Mouse (Mus musculus): ENCODE data around the gene Brinp3. TPM values are rescaled to one million over a fixed set of nuclear protein-coding genes. Genes with fewer than 3 reads are reported as not detected.

Brinp3 gene
- total RNA-seq, 2 experiments from 2014 or later, result 0.56 to 0.59 TPM

DNA sequence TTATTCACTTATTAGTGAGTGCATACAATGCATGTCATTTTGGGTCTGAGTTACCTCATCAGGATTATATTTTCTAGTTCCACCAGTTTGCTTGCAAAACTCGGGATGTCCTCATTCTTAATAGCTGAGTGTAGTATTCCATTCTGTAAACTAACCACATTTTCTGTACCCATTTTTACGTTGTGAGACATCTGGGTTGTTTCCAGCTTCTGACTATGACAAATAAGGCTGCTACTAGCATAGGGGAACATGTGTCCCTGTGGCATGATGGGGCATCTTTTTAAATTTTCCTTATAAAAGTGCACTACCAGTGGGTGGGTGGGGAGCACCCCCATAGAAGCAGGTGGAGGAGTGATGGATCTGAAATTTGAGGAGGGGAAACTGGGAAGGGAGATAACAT is 292.7 kb downstream of the Brinp3 start:
- no peak for DNase-seq (ENCODE audit: low spot score in 2 of 2)

DNA sequence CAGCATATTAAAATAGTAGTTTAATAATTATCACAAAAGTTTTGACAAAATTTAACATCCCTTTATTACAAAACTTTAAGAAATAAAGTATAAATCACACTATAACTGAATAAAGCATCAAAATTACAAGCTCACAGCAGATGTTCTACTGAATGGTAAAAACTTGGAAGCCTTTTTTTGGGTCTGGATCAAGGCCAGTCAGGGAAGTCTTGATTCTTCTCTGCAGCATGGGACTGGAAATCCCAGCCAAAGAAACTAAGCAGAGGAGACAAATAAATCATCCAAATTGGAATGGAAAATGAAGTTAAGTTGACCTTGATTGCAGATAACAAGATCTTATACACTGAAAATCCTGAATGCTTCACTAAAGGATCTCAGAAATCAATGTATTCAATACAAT is 298.3 kb downstream of the Brinp3 start:
- no peak for DNase-seq (ENCODE audit: low spot score in 2 of 2)

DNA sequence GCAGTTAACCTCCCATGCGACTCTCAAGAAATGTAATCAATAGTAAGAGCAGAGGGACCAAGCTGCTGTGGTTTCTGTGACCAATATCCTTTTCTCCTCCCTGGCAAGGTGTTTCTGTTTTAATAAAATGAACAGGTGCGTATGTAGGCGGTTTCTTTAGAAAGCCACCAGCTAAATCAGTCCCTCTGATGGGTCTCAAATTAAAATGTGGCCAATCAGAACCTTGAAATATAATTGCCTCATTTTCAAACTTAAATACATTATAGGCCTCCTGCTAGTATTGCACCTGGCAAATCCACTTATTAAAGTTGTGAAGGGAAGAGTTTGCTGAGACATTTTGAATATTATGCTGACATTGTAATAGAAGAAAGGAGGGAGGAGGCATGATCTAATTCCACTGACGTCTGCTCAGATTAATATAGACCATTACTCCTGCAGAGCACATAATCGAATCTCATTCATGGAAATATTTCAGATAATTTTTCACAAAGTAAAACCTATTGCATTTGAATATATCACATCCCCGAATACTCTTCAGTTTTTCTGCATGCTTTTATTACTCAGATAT is 305.5 kb downstream of the Brinp3 start:
- DNase-seq (ENCODE audit: low spot score in 2 of 2), result no peak

DNA sequence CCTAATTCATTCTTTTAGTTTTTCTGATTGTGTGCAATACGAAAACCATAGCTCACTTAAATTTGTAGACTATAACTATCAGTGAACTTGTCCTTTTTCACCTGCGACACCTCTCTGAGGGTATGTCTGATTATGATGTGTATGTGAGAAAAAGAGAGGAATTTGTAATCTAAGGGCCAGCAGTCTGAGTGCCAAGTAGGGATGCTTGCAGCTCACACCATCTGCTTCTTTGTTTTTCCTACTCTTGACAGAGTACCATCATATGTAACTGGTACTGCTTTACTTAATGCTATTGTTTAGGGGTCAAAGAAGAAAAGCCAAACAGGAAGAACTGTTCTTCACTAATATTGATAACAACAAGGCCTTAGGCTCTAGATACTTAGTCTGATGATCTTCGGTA is 307.3 kb downstream of the Brinp3 start:
- no peak for DNase-seq (ENCODE audit: low spot score in 2 of 2)

- no peak for DNase-seq (ENCODE audit: low spot score in 2 of 2)
Measured at GRCm38 (mm10) chr1:146807765-146808164, 313.2 kb downstream of the Brinp3 start.

- no peak for DNase-seq (ENCODE audit: low spot score in 2 of 2)
Measured at GRCm38 (mm10) chr1:146833888-146834287, 339.3 kb downstream of the Brinp3 start.

- DNase-seq (ENCODE audit: low spot score in 2 of 2), result no peak
Measured at GRCm38 (mm10) chr1:146844087-146844486, 349.5 kb downstream of the Brinp3 start.

DNA sequence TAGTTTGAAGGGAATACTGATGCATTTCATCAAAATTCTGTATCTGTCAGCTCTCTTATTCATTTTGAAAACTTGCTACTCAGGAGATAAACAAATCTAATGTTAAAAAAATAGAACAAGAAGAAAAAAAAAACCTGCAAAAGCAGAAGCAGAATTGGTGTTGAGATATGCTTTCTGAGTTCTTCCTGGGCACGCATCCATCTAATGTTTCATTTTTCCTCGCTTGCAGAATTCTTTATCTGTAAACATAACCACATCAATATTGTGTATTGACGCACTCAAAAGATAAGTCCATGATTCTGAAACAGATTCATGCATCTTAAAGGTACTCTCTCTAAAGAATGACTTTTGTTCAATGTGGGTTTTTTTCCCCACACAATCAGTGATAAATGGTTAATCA is 354.3 kb downstream of the Brinp3 start:
- no peak for DNase-seq (ENCODE audit: low spot score in 2 of 2)

- no peak for DNase-seq (ENCODE audit: low spot score in 2 of 2)
Measured at GRCm38 (mm10) chr1:146850147-146850546, 355.6 kb downstream of the Brinp3 start.

DNA sequence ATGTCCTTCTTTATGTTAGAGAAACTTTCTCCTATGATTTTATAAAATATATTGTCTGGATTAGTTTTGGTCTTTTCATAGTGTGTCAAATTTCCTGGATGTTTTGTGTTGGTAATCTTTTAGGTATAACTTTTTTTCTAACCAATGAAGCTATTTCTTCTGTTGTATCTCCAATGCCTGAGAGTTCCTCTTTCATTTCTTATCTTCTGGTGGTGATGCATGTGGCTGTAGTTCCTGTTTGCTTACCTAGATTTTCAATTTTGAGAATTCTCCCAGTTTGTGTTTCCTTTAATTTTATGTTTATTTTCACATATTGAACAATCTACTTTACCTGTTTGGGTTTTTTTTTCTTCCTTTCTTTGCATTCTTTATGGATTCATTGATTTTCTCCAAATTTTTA is 404.1 kb downstream of the Brinp3 start:
- no peak for DNase-seq (ENCODE audit: low spot score in 2 of 2)

DNA sequence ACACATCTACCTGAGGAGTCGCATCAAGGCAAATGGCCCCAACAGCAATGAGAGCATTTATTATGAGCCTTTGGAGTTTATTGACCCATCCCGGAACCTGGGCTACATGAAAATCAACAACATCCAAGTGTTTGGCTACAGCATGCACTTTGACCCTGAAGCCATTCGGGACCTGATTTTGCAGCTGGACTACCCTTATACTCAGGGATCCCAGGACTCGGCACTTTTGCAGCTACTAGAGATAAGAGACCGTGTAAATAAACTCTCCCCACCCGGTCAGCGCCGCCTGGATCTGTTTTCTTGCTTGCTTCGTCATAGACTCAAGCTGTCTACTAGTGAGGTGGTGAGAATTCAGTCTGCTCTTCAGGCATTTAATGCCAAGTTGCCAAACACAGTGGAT is 407.1 kb downstream of the Brinp3 start:
- DNase-seq (ENCODE audit: low spot score in 2 of 2), result no peak

DNA sequence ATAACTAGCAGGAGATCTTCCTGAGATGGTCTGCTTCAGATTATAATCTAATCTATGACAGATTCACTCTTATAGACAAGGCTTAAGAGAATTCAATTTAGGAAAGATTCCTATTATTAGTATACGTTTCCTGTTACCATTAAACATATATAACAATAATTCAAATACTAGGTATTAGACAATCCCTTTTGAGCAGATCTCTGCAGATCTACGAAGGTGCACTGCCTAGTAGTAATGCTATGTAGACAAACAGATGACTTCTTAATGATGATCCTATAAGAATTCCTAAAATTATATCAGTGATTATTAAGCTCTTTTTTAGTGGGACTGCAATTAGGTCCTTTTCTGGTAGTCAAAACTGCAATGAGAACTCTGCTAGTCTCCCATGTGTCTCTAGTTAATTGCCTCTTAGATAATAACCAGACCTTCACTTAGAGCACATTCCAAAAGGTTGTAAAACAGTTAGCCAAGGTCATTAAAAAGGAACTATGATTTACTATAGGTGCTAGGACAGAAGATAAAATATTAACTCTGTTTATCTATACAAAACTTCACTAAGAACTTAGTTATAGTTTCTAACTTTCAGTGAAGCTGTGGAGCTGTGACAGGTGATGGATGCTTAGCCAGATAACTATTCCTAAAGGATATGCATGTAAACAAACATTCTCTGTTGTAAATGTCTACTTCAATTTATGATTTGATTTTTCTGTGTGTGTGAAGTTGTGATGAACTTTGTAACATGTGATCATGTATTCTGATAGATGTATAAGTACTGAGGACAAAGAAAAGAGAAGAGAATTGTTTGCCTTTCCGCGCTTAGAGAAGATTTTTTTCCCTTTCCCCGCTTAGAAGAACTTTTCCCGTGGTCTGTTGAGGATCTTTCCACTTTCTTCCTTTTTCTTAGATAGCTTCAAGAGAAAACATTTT is 445.2 kb downstream of the Brinp3 start:
- DNase-seq (ENCODE audit: low spot score in 2 of 2), result no peak

All from adrenal gland, postnatal 4 days (tissue).